Mouse (Mus musculus) gastrocnemius, postnatal 4 days (tissue): Measurements from ENCODE around the gene Olfr313. TPM values are rescaled to one million over a fixed set of nuclear protein-coding genes. Genes with fewer than 3 reads are reported as not detected.
"Not testable (repeated sequence)": the region's sequence is repeated elsewhere in the genome, so short reads cannot be mapped to it uniquely, and the experiment has no call there.

Experiments
- DNase-seq, 2 experiments: peaks; one replicate each; pipeline ENCODE4 v3.0.0; 2021 to 2022; ENCODE audit warnings: low spot score in 2 of 2, mixed read lengths in 2 of 2
- long read RNA-seq, 2 experiments: library from polyadenylated mRNA; stranded (forward); transcript quantifications; one replicate each; pipeline ENCODE4 v2.0.0; 2021
- total RNA-seq, 2 experiments: library from RNA; stranded (reverse); gene quantifications; 2 replicates each; pipeline ENCODE4 v1.2.3; 2021

The Olfr313 gene
- total RNA-seq: not detected
- long read RNA-seq, experiment 1: 0 reads
- long read RNA-seq, experiment 2: 0 reads

GRCm38 (mm10) chr11:58814700-58815099 lies at the start of gene Olfr313:
Olfr313 (plus strand) TSS chr11:58815000.
- not testable (repeated sequence) for DNase-seq

- DNase-seq: no peak
Measured at GRCm38 (mm10) chr11:58772888-58773287, 41.9 kb upstream of the Olfr313 start, which contains the start of gene Olfr315. Olfr315 (plus strand) TSS chr11:58773188.

- no peak for DNase-seq
Measured at GRCm38 (mm10) chr11:58782480-58783089, 32.2 kb upstream of the Olfr313 start, which contains the start of gene Olfr314. Olfr314 (plus strand) TSS chr11:58782952.

GRCm38 (mm10) chr11:58784182-58784581 lies 30.6 kb upstream of the Olfr313 start:
- no peak for DNase-seq

- no peak for DNase-seq
Measured at GRCm38 (mm10) chr11:58787651-58788050, 27.1 kb upstream of the Olfr313 start.

- DNase-seq: no peak
Measured at GRCm38 (mm10) chr11:58788346-58788745, 26.5 kb upstream of the Olfr313 start.

- no peak for DNase-seq
Measured at GRCm38 (mm10) chr11:58789532-58789931, 25.3 kb upstream of the Olfr313 start.

GRCm38 (mm10) chr11:58790053-58790452 lies 24.7 kb upstream of the Olfr313 start:
- DNase-seq: no peak

- DNase-seq: no peak
Measured at GRCm38 (mm10) chr11:58790646-58791045, 24.2 kb upstream of the Olfr313 start.

GRCm38 (mm10) chr11:58795856-58796255 lies 18.9 kb upstream of the Olfr313 start:
- no peak for DNase-seq

GRCm38 (mm10) chr11:58796850-58797249 lies 17.9 kb upstream of the Olfr313 start:
- no peak for DNase-seq

GRCm38 (mm10) chr11:58799747-58800146 lies 15.1 kb upstream of the Olfr313 start:
- DNase-seq: no peak

- DNase-seq: no peak
Measured at GRCm38 (mm10) chr11:58801558-58802228, 13.1 kb upstream of the Olfr313 start, which contains the start of gene Fam183b. Fam183b (minus strand) TSS chr11:58801960.

- DNase-seq: no peak
Measured at GRCm38 (mm10) chr11:58803871-58804270, 10.9 kb upstream of the Olfr313 start.

GRCm38 (mm10) chr11:58804393-58804792 lies 10.4 kb upstream of the Olfr313 start:
- DNase-seq: no peak

GRCm38 (mm10) chr11:58812001-58812400 lies 2.8 kb upstream of the Olfr313 start:
- DNase-seq: no peak

- DNase-seq: no peak
Measured at GRCm38 (mm10) chr11:58815676-58816075, 876 bp downstream of the Olfr313 start.

GRCm38 (mm10) chr11:58828937-58829336 lies 14.1 kb downstream of the Olfr313 start, which contains the start of gene Olfr312:
Olfr312 (plus strand) TSS chr11:58829237.
- not testable (repeated sequence) for DNase-seq

- DNase-seq: no peak
Measured at GRCm38 (mm10) chr11:58829764-58830163, 15.0 kb downstream of the Olfr313 start.

- DNase-seq: not testable (repeated sequence)
Measured at GRCm38 (mm10) chr11:58832541-58832940, 17.7 kb downstream of the Olfr313 start.

GRCm38 (mm10) chr11:58838951-58839350 lies 24.2 kb downstream of the Olfr313 start, which contains the start of gene Olfr311:
Olfr311 (plus strand) TSS chr11:58839251.
- not testable (repeated sequence) for DNase-seq

GRCm38 (mm10) chr11:58846919-58847461 lies 32.2 kb downstream of the Olfr313 start, which contains the start of gene Gm12258:
Gm12258 (plus strand) TSS chr11:58847158.
- DNase-seq: peak; percentile 46 to 77
